Mouse (Mus musculus) layer of hippocampus, adult 11-12 months (tissue): ENCODE results near the gene Myo18a.
A peak's percentile ranks its signal among the peaks of the same experiment; 100 is the strongest.
"Not testable (repeated sequence)": the region's sequence is repeated elsewhere in the genome, so short reads cannot be mapped to it uniquely, and the experiment has no call there.

Experiments used
- DNase-seq: peaks from one replicate; pipeline ENCODE4 v3.0.0; 2022; ENCODE audit warnings: low spot score

The Myo18a gene

DNA sequence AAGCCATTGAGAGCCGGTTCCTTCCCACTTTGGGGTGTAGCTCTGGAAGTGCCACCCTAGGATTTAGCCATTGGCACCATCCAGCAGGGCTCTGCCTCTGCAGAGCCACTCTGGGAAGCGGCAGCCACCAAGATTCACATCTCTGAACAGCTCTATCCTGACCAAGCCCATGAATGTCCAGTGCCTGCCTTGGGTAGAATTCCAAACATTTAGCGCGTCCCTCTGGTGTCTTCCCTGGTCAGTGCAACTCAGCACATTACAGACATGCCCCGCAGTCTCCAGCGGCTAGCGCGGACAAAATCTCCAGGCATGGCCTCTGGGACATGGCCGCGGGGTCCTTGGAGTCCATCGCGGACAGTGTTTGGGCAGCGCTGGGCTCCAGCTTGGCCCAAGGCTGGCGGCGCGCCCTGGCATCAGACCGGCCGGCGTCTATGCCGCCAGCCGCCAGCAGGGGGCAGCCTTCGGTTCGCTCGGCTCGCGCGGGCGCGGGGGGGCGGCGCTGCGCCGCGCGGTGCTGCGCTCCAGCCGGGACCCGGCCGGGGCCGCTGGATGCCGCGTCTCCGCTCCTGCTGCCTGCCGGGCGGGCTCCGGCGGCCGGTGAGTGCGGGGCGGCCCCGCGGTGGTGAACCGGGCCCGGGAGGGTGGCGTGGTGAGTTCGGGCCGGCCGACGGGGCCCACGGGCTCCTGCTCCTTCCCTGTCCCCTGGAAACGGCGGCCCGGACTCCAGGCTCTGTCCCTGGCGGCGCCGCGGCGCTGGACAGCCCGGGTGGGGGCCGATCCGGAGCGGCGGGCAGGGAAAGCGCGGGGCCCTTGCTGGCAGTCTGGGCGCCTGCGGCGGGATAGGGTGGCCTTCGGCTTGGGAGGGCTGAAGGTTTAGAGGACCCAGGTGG is at the start of gene Myo18a:
Myo18a (plus strand) TSS at position 464 of the 890 bp plus-strand sequence.
- DNase-seq = peak; percentile 81

DNA sequence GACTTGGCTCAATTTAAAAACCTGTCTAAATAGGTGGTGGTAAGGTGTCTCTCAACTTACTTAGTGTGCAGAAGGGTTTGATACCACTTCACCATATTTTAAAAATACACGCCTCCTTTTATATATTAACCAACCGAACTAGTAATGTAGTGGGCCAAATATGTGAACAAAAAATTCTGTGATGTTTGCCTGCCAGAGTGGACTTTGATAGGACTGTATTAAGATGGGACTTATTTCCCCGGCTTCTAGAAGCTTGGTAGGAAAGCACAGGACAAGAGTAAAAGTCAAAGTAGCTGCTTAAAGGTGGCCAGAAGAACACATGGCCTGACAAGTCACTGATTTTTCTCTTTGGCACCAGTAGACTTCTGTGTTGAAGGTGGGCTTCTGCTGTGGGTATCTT is 49.3 kb upstream of the Myo18a start:
- no peak for DNase-seq

DNA sequence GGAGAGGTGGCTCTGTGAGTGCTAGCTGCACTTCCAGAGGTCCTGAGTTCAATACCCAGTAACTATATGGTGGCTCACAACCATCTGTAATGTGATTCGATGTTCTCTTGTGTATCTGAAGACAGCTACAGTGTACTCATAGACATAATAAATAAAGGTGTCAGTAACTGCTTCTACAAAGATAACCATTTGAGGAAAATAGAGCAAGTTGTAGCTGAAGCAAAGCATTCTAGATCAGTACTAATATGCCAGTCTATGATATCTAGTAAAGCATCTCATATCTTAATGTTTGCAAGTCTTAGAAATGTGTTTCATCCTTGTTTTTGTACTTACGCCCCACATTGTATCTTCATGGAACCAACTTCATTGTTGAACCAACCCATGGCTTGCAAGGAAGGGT is 44.0 kb upstream of the Myo18a start:
- DNase-seq = no peak

DNA sequence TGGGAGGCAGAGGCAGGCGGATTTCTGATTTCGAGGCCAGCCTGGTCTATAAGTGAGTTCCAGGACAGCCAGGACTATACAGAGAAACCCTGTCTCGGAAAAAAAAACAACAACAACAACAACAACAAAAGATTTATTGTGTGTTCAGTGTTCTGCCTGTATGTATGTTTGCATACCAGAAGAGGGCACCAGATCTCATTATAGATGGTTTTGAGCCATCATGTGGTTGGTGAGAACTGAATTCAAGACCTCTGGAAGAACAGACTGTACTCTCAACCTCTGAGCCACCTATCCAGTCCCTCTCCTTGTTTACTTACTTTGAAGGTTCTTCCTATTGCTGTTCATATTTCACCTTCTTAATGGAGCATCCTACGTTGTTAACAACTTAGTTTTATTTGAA is 41.7 kb upstream of the Myo18a start:
- no peak for DNase-seq

DNA sequence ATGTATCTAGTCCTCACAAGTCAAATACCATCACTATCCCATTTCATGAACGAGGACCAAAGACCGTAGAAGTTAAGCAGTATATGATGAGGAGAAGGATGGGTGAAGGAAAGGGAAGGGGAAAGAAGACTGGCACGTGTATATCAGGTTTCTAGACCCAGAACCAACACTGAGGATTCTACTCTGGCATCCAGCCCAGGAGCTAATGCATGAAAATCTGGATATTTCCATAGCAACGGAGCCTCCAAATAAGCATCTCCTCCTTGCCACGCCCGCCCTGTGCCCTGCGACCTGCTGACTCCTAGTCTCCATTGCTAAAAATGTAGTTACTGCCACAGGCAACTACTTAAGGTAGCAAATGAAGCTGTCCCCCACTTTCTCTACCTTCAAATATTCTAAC is 38.3 kb upstream of the Myo18a start:
- no peak for DNase-seq

DNA sequence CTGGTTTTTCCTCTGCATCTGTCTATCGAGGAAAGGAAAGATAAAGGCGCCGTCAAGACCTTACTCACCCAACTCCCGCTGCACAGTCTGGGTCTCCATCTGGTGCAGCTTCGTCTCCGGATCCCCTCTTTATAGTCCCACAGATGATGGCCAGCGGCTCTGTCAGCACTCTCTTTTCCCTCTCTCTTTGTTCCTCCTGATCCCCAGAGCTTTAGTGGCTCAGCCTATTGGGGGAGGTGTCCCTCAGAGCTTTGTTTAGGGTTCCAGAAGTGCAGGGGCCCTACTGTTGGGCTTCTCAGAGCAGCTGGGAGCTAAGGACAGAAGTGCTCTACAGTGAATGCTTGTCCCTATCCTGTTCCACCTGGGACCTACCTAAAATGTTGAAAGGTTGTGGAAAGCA is 37.9 kb upstream of the Myo18a start, which contains the start of gene Cryba1:
Cryba1 (minus strand) TSS at position 101 of the 400 bp plus-strand sequence.
- no peak for DNase-seq

DNA sequence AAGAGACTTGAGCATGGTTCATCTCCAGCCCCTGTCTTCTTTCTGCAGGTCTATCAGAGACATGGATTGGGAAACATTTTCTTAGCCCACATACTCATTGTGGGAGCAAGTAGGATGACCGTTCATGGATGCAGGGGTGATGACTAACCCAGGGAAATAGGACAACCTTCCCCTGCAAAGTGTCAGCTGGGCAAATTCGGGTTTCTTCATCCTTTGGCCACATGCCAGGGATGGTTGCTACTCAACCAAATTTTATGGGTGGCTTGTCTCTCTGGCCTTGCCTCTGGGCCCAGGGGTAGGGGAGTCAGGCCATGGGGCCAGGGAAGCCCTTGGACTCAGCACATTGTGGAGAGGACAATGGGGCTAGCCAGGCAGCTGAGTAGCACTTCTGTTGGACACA is 34.5 kb upstream of the Myo18a start:
- no peak for DNase-seq

DNA sequence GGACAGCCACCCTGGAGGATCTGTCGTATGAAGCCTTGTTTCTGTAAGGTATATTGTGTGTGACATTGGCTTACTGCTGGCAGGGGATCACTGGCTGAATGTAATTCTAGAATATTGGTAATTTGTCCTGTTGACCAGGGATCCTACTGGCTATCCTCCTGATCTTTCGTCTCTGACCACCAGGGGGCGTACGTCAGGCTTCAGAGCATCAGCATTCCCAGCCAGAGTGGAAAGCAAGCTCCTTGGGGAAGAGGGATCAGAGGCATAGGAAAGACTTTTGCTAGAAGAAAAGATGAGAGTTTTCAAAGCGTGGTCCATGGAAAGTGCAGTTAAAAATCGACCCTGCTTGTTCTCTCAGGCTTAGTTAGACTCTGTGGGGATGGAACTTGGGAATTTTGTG is 25.8 kb upstream of the Myo18a start:
- peak; percentile 89 for DNase-seq

DNA sequence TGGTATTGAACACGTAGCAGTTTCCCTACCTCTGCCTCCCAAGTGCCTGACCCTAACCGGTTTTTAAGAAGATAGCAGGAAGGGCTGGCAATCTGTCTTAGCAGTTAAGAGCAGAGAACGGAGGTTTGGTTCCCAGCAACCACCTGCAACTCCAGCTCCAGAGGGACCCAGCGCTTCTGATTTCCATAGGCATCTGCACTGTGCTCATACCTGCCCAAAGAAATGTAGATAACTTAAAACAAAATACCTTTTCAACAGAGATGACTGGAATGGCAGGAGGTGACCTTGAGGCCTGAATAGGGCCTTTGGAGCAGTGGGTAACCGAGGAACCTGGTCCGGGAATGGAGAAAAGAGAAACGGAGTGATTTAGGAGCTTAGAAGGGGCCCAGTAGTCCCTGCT is 24.5 kb upstream of the Myo18a start:
- DNase-seq = no peak

DNA sequence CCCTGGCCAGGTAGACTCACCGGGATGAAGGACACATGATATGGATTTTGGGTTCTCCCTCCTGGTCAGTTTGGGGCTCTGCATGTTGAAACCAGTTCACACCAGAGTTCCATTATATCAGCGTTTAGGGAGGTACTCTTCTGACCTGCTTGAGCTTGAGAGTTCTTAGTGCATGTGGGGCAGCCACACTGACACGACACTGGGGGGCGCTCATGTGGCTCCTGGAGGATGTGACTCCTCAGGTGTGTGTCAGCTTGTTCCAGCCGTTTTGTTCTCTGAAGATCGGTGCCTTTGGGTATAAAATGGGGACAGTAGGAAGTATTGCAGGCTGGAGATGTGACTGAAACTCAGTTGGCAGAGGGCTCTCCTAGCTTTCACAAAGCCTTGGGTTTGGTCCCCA is 19.1 kb upstream of the Myo18a start:
- DNase-seq = peak; percentile 15

DNA sequence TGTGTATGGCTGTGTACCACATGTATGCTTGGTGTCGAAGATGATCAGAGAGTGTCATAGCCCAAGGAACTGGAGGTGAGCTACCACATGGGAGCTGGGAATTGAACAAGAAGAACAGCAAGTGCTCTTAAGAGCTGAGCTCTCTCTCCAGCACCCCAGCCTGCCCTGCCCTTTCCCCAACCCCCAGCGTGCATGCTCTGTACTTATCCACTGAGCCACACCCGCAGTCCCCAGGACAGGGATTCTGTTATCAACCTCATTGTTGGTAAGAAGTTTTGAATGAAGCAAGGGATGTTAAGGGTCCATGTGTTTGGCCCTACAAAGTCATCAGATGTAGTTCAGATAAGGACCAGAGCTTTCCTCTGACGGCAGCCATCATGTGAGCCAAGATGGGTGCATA is 16.4 kb upstream of the Myo18a start:
- no peak for DNase-seq

DNA sequence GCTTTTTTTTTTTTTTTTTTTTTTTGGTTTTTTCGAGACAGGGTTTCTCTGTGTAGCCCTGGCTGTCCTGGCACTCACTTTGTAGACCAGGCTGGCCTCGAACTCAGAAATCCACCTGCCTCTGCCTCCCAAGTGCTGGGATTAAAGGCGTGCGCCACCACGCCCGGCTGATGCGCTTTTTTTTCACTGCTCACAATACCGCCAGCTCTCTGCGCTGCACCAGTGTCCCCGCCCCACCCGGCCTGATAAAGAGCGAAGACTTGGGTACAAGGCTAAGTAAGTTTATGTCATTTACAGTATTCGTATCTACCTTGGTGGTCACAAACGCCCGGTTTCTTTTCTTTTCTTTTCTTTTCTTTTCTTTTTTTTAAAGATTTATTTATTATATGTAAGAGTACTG is 15.9 kb upstream of the Myo18a start:
- DNase-seq = not testable (repeated sequence)

DNA sequence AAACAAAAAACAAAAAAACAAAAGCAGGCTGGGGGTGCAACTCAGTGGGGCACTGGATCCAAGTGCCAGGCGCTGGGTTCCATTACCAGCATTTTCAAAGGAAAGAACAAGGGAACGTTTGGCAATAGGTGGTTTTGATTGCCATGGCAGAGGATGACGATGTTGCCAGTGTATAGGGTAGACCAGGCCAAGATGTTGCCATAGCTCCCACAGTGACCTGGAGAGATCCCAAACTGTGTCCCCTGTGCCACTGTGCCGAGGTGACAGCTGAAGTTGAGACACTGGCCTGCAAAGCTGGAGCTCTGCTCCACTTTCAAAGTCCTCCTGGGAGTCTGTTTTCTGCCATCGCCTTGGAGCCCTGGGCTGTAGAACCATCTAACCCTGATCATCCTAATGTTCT is 14.1 kb upstream of the Myo18a start:
- no peak for DNase-seq

DNA sequence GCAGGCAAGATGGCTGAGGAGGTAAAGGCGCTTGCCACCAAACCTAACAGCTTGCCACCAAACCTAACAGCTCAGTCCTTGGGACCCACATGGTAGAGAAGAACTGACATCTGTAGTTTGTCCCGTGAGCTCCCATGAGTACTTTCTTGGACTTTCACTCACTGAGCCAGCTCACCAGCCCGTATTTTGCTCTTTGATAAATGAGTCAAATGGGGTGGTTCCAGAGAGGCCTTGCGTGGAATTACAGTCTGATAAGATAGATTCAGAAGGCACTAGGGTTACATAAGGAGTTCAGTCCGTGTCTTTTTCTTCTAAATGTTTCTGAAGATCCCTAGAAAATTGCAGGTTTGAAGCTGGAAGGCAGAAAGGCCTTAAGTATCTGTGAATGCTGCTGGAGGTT is 10.5 kb upstream of the Myo18a start:
- no peak for DNase-seq

DNA sequence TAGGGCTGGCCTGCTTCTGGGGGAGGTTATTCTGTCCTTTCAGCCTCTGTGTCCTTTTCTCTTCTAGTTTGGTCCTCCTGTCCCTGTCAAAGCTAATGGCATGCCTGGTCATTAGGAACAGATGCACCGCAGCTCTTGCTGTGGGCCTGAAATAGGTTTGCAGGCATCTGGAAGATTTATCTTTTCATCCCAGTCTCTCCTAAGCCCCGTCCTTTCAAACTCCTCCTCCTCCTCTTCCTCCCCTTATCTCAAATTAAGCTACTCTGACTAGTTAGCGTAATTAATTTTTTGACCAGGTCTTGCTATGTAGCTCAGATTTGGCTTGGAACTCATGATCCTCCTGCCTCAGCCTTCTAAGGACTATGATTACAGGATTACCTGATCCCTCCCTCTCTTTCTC is 9.6 kb upstream of the Myo18a start:
- no peak for DNase-seq

DNA sequence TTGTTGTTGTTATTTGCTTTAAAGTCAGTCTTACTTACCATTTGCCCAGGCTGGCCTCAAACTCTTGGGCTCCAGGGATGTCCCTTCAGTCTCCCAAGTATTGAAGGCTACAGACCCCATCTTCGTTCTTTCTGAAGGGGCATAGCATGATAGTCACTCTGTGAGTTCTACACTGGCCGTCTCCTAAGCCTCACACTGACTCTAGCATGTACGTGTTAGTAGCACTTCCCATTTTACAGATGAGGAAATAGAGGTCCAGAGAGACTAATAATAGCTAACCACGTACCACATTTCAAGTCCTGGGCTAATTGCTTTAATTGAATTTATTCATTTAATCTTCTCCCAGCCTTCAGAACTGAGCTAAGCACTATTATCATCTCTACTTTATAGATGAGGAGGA is 3.0 kb upstream of the Myo18a start:
- no peak for DNase-seq

DNA sequence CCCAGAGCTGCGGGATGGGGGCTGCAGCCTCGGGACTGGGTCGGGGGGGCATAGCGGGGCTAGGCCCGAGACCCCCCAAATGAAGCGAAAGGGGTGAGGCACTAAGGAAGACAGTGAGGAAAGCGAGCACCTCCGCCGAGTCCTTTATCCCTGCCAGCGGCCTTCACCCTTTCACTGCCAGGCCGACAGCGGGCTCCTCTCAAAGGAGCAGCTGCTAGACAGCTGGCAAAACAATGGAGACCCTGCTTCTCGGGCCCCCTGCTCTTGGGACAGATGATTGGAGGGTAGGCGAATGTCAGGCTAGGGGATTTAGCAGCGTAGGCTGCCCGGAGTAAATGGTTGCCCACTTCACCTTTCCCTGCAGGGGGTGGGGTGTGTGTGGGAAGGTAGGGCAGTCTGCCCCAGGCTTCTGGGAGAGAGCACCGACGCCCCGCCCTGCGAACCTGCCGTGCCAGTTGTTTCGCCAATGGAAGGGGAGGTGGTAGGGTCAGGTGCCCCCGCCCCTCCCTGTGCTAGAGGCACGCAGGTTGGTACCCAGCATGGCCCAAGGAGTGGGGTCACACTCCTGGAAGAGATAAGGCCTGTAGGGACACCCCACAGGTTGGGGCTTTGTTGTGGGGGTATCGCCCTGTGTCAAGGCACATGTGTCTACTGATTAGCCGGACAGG is 761 bp downstream of the Myo18a start:
- DNase-seq = no peak

DNA sequence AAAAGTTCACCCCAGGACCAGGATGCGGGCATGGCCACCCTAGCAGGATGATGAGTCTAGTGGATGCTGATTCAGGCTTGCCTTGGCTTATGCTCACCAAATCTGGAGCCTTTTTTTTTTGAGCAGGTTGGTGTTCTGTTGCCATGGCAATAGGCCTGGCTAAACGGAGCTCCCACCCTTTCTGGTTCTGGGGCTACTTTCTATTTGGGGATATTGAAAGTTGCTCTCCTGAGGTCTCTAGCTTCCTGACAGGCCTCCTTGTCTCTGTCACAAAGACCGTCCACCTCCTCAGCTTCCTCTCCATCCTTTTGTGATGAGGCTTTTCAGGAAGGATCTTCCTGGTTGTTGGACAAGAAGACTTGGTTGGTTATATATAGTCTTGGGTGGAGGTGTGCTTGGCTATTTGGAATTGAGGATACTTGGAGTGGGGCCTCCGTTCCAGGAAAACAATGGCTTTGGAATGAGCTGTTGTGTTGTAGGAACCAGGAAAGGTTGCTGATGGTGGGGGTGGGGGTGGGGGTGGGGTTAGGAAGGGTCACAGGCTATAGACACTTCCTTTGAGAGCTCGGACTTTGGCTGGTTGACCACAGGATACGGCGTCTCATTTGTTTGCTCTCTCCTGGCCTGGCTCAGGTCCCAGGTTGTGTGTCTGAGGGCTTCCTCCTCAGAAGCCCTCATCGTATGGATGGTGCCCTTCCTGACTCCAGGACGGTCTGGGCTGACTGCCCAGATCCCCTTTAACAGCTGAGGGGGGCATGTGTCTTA is 1.8 kb downstream of the Myo18a start:
- DNase-seq = peak; percentile 60

DNA sequence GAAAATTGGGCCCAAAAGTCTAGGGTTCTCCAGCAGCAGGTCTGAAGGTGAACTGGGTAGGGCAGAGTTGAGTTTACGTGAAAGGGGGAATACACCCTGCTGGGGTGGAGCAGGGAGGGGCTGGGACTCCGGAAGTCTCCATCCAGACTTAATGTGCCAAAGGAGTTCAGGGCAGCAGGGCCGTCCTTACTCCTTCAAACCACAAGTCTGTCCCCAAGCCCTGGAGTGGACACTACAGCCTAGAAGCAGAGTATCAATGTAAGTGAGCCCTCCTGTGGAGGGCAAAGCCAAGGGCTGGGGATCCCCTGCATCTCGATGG is 2.4 kb downstream of the Myo18a start:
- DNase-seq = no peak

DNA sequence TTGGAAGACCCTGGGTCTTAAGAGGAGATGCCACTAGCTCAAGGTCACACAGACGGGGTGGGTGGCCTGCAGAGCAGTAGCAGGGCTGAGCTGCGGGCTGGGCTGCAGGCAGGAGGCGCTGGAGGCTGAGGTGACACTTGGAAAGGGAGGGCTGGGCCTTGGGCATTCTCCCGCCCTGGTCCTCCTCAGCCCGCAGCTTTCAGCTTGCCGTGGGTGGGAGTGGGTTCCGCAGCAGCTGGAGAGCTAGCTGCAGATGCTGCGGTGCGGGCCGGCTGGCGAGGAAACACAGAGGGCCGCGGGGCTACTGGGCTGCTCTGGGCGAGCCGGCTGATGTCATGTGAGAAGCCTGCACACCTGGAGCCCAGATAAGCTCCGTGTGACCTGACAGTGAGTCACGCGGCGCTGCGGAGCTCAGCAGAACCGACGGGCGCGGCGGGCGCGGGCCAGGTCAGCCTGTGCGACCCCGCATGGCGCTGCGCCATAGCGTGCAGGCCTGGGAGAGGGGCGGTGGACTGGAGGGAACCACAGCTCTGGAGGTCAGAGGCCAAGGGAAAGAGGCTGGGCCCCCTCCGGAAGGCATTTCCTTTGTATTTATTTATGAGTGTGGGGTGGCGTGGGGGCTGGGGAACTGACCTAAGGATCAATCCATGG is 3.4 kb downstream of the Myo18a start:
- DNase-seq = peak; percentile 49

DNA sequence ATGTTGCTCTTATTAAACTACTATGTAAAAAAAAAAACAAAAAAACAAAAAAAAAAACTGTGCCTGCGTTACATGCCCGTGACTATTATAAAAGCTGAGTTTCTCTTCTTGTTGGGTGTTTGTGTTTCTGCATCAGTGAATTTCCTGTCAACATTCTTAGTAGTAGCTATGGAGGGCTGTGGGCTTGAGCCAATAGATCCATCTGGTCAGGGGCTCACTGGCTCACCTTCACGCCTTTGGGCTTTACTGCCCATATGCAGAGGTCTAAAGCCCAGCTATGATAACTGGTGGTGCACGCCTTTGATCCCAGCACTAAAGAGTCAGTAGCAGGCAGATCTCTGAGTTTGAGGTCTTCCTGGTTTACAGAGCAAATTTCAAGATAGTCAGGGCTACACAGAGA is 6.5 kb downstream of the Myo18a start:
- no peak for DNase-seq

DNA sequence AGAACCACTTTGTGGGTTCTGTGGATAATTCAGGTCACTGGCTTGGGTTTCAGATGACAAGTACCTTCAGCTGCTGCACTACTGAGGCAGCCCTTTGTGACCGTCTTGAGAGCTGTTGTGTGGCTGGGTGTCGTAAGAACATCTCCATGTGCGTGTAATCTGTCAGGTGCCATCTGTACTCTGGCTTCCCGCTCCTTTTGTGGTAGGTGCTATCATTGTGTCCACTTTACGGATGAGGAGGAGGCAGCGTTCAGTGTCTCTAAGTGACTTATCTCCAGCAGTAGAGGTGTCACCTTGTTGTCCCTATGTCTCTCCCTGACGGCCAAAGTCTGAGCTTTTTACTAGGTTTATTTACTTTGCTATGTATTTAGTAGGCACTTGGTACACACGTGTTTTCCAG is 7.3 kb downstream of the Myo18a start:
- no peak for DNase-seq
